Mouse (Mus musculus) hindbrain, embryonic 12.5 days (tissue): ENCODE results near the gene Epb41l5. TPM values are rescaled to one million over a fixed set of nuclear protein-coding genes. Genes with fewer than 3 reads are reported as not detected.

Experiments used
- ATAC-seq: fragments of 200-750 bp; cut with Nextera tagmentation; 2 replicates; pipeline ENCODE4 v1.8.0; 2017; ENCODE audit warnings: moderate TSS enrichment; ENCODE audit not compliant: low FRiP score
- H3K27ac ChIP-seq: fragments of 300-500 bp; sonication (generic); 2 replicates; pipeline ENCODE4 v1.5.1; 2016; ENCODE audit warnings: mild to moderate bottlenecking
- H3K27me3 ChIP-seq: fragments of 300-500 bp; sonication (generic); 2 replicates; pipeline ENCODE4 v1.6.1; 2016; ENCODE audit warnings: mild to moderate bottlenecking
- H3K36me3 ChIP-seq: fragments of 300-500 bp; sonication (generic); 2 replicates; pipeline ENCODE4 v1.6.1; 2016; ENCODE audit warnings: mild to moderate bottlenecking
- H3K4me1 ChIP-seq: fragments of 300-500 bp; sonication (generic); 2 replicates; pipeline ENCODE4 v1.6.1; 2016
- H3K4me2 ChIP-seq: fragments of 300-500 bp; sonication (generic); replicated peaks from 2 replicates; pipeline ENCODE4 v1.6.1; 2016; ENCODE audit warnings: mild to moderate bottlenecking
- H3K4me3 ChIP-seq: fragments of 300-500 bp; sonication (generic); 2 replicates; pipeline ENCODE4 v1.5.1; 2016; ENCODE audit warnings: mild to moderate bottlenecking
- H3K9ac ChIP-seq: fragments of 300-500 bp; sonication (generic); 2 replicates; pipeline ENCODE4 v1.6.1; 2016; ENCODE audit warnings: mild to moderate bottlenecking, moderate library complexity
- H3K9me3 ChIP-seq: fragments of 300-500 bp; sonication (generic); replicated peaks from 2 replicates; pipeline ENCODE4 v1.6.1; 2016; ENCODE audit warnings: mild to moderate bottlenecking
- WGBS: fragments of 180-500 bp; shearing (Covaris S2); methylation state at CpG from one replicate; pipeline ENCODE4 v1.1.7; 2016; 5-methylcytosine and 5-hydroxymethylcytosine counted together
- polyA plus RNA-seq: library from polyadenylated mRNA; unstranded; fragments of >200 nt; fragmentation: Nextera tagmentation; extraction: Ambion mirVana; gene quantifications from 2 replicates; pipeline ENCODE4 v1.2.1, GENCODE M21; 2016

Epb41l5 gene
- polyA plus RNA-seq, 1 experiment from 2014 or later = 23.1 TPM

DNA sequence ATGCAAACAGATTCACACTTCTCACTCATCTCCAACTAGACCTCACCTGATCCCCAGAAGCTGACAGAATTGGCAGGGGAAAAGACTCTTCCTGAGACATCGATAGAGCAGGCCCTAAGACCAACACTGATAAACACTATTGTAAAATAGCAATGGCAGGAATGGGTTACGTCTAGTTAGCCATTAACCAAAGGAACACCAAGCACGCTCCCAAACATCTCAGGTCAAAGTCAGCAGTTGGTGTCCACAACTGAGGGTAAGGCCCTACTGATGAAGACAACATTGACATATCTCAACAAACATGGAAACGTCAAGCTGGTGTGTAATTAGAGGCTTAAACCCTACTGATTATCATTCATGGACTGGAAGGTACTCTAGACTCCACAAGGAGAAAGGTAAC, 83.3 kb downstream of the Epb41l5 start:
- H3K36me3 ChIP-seq = peaks cover 16% of the 10 kb centered on the region
- H3K4me3 ChIP-seq = no peak overlapping the region
- no peak overlapping the region for H3K9ac ChIP-seq
- no peak overlapping the region for H3K4me2 ChIP-seq
- 94% methylated on average over 4 of the region's 4 CpGs for WGBS
- no peak overlapping the region for H3K27ac ChIP-seq
- no peaks in the 10 kb centered on the region for H3K4me1 ChIP-seq
- no peak for ATAC-seq
- peaks cover 6% of the 10 kb centered on the region for H3K9me3 ChIP-seq
- H3K27me3 ChIP-seq = no peaks in the 10 kb centered on the region

GRCm38 (mm10) chr1:119557641-119558395, 91.0 kb downstream of the Epb41l5 start:
- no peak overlapping the region for H3K9ac ChIP-seq
- no peaks in the 10 kb centered on the region for H3K4me1 ChIP-seq
- 85% methylated on average over 4 of the region's 4 CpGs for WGBS
- no peaks in the 10 kb centered on the region for H3K27me3 ChIP-seq
- ATAC-seq = no peak
- no peak overlapping the region for H3K27ac ChIP-seq
- peaks cover 7% of the 10 kb centered on the region for H3K9me3 ChIP-seq
- peaks cover 17% of the 10 kb centered on the region; the same call in 1 of the 2 replicates for H3K36me3 ChIP-seq
- H3K4me2 ChIP-seq = no peak overlapping the region
- no peak overlapping the region for H3K4me3 ChIP-seq

GRCm38 (mm10) chr1:119555651-119556050, 93.1 kb downstream of the Epb41l5 start:
- Histone ChIP-seq H3K9me3 (peaks cover 1% of the 10 kb centered on the region; the same call in 1 of the 2 replicates), H3K4me2 (no peak overlapping the region), H3K27ac (no peak overlapping the region), H3K4me3 (no peak overlapping the region), H3K9ac (no peak overlapping the region), H3K36me3 (peaks cover 12% of the 10 kb centered on the region; the same call in 1 of the 2 replicates), H3K4me1 (no peaks in the 10 kb centered on the region), H3K27me3 (no peaks in the 10 kb centered on the region)
- no peak for ATAC-seq
- WGBS = 79% methylated on average over 5 of the region's 5 CpGs

GRCm38 (mm10) chr1:119551651-119552050, 97.1 kb downstream of the Epb41l5 start:
- ATAC-seq = no peak
- Histone ChIP-seq H3K4me3 (no peak overlapping the region), H3K9ac (no peak overlapping the region), H3K36me3 (peaks cover 12% of the 10 kb centered on the region; the same call in 1 of the 2 replicates), H3K27ac (no peak overlapping the region), H3K27me3 (no peaks in the 10 kb centered on the region), H3K4me2 (no peak overlapping the region), H3K9me3 (no peaks in the 10 kb centered on the region), H3K4me1 (no peaks in the 10 kb centered on the region)
- 91% methylated on average over 1 of the region's 1 CpGs for WGBS

DNA sequence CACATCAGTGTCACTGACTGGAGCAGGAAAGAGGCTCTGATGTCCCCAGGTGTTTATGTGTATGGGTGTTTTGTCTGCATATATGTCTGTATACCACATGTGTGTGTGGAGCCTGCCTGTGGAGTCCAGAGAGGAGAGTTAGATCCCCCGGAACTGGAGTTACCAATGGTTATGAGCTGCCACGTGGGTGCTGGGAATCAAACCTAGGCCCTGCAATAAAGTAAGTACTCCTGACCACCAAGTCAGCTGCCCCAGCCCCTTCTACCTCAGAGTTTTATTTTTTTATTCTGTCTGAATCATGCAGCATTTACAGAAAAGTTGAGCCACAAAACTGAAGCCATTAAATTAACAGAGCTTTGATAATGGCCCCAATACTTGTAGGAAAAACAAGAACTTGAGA, 98.7 kb downstream of the Epb41l5 start:
- Histone ChIP-seq H3K9me3 (no peaks in the 10 kb centered on the region), H3K4me2 (no peak overlapping the region), H3K9ac (no peak overlapping the region), H3K4me1 (no peaks in the 10 kb centered on the region), H3K27ac (no peak overlapping the region), H3K27me3 (no peaks in the 10 kb centered on the region), H3K36me3 (peaks cover 12% of the 10 kb centered on the region; the same call in 1 of the 2 replicates), H3K4me3 (no peak overlapping the region)
- 94% methylated on average over 2 of the region's 2 CpGs for WGBS
- ATAC-seq = no peak

DNA sequence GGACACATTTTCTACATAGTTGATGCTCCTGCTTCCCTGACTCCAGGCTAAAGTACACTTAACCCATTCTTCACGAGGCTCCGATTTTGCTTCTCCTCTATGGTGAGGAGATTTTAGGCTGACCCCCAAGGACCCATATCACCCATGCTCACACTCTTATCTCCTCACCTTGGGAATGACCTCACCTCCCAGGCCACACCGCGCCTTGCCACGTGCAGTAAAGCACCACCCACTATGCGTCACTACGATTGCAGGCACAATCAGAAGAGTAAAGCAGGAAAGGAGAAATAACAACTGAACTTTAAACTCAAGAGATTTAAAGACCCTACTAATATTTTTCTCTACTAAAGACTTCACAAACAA, 99.5 kb downstream of the Epb41l5 start:
- no peak overlapping the region for H3K4me2 ChIP-seq
- 89% methylated on average over 7 of the region's 7 CpGs for WGBS
- no peaks in the 10 kb centered on the region for H3K4me1 ChIP-seq
- H3K9ac ChIP-seq = no peak overlapping the region
- H3K9me3 ChIP-seq = no peaks in the 10 kb centered on the region
- no peak for ATAC-seq
- no peak overlapping the region for H3K27ac ChIP-seq
- H3K27me3 ChIP-seq = no peaks in the 10 kb centered on the region
- H3K4me3 ChIP-seq = no peak overlapping the region
- peaks cover 9% of the 10 kb centered on the region; the same call in 1 of the 2 replicates for H3K36me3 ChIP-seq

DNA sequence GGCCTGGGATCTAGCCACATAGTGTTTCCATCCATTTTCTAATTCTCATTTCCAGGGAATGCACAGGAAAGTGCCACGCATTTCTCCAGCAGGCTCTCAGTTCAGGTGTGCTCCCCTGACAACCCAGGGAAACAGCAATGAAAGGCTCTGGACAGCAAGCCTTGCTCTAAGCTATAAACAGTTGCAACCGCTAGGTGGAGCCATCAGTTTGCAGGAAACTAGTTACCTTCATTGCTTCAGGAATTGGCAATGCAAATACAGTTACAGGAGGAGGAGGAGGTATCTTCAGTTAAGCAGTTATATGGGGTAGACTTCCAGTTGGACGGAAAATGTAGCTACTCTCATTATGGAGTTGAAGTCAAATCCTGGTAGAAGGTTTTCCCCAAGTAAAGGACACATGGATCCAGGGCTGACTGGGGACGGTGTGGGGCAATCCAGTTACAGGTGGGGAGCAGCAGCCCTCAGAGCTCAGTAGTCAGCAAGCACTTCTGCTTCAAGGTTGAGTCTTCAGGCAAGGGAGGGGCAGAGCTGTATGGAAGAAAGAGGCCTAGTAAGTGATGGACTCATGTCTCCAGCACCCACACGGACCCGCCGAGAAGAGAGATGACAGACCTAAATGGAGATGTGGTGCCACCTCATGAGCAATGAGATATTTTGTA, 100.0 kb downstream of the Epb41l5 start:
- Histone ChIP-seq H3K9ac (no peak overlapping the region), H3K36me3 (peaks cover 7% of the 10 kb centered on the region; the same call in 1 of the 2 replicates), H3K27ac (no peak overlapping the region), H3K4me1 (no peaks in the 10 kb centered on the region), H3K9me3 (no peaks in the 10 kb centered on the region), H3K4me3 (no peak overlapping the region), H3K27me3 (no peaks in the 10 kb centered on the region), H3K4me2 (no peak overlapping the region)
- 0 out of 2 replicates have a peak, but pooled peaks have one; percentile 26 for ATAC-seq
- WGBS = 75% methylated on average over 7 of the region's 7 CpGs

DNA sequence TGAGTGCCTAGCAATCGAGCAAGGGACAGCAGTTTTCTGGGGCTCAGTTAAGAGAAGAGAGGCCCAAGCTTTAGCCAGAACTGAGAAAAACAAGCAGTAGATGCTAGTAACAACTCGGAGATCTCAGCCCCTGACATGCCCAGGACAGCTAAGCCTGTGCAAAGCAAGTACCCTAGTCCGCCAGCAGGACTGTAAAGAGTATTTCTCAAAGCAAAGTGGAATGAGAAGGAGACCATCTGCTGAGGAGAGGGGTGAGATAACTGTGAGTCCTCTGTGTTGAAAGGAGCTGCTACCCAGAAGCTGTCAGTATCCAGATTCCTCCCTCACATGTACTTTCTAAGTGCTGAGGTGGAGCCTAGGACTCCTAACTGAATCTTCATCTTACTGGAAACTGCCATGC, 102.3 kb downstream of the Epb41l5 start:
- Histone ChIP-seq H3K36me3 (no peaks in the 10 kb centered on the region), H3K27me3 (no peaks in the 10 kb centered on the region), H3K4me1 (no peaks in the 10 kb centered on the region), H3K4me2 (no peak overlapping the region), H3K27ac (no peak overlapping the region), H3K4me3 (no peak overlapping the region), H3K9me3 (no peaks in the 10 kb centered on the region), H3K9ac (no peak overlapping the region)
- ATAC-seq = no peak
- 89% methylated on average over 3 of the region's 3 CpGs for WGBS

GRCm38 (mm10) chr1:119545671-119546070, 103.1 kb downstream of the Epb41l5 start:
- no peak for ATAC-seq
- no peaks in the 10 kb centered on the region for H3K4me1 ChIP-seq
- H3K9ac ChIP-seq = no peak overlapping the region
- no peaks in the 10 kb centered on the region for H3K27me3 ChIP-seq
- H3K4me2 ChIP-seq = no peak overlapping the region
- no peaks in the 10 kb centered on the region for H3K9me3 ChIP-seq
- H3K36me3 ChIP-seq = no peaks in the 10 kb centered on the region
- WGBS = 91% methylated on average over 4 of the region's 4 CpGs
- H3K27ac ChIP-seq = no peak overlapping the region
- H3K4me3 ChIP-seq = no peak overlapping the region

DNA sequence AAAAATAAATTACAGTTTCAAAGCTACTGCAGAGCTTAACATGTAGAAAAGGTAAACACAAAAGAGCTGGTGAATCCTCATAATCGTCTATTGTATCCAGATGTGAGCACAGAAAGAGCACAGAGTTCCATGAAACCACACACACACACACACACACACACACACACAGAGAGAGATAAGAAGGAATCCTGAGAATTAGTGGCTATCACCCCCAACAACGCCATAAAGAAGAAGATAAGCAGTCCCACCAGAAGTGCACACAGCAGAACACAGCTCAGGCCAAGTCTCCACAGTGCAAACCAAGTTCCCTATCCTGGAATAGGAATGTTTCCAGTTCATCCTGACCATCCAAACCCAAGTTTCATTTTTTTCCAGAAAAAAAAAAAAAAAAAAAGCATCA, 103.6 kb downstream of the Epb41l5 start:
- Histone ChIP-seq H3K9me3 (no peaks in the 10 kb centered on the region), H3K4me1 (no peaks in the 10 kb centered on the region), H3K4me2 (no peak overlapping the region), H3K27me3 (no peaks in the 10 kb centered on the region), H3K27ac (no peak overlapping the region), H3K36me3 (no peaks in the 10 kb centered on the region), H3K9ac (no peak overlapping the region), H3K4me3 (no peak overlapping the region)
- no peak for ATAC-seq
- 84% methylated on average over 2 of the region's 2 CpGs for WGBS

- 92% methylated on average over 5 of the region's 5 CpGs for WGBS
- Histone ChIP-seq H3K4me1 (no peaks in the 10 kb centered on the region), H3K36me3 (no peaks in the 10 kb centered on the region), H3K9ac (no peak overlapping the region), H3K9me3 (no peaks in the 10 kb centered on the region), H3K27ac (no peak overlapping the region), H3K4me3 (no peak overlapping the region), H3K27me3 (no peaks in the 10 kb centered on the region), H3K4me2 (no peak overlapping the region)
- no peak for ATAC-seq
Observed at GRCm38 (mm10) chr1:119544611-119545155, 104.1 kb downstream of the Epb41l5 start.

DNA sequence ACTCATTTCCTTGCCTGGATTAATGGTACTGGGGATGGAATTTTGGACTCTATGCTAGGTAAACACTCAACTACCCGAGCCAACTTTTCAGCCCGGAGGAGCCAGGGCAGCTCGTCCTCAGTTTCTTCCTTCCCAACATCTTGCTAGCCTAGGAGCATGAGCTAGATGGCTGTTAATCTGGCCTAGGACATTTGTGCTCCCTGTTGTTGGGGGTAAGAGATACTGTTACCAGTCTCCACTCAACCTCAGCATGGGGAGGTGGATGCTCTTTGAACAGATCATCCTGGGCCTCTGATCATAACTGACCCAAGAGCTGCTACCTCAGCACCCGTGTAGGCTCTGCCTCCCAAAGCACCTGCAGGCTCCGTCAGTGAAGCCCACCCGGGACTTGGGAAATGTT, 105.5 kb downstream of the Epb41l5 start:
- no peak overlapping the region for H3K27ac ChIP-seq
- 91% methylated on average over 6 of the region's 6 CpGs for WGBS
- H3K36me3 ChIP-seq = no peaks in the 10 kb centered on the region
- no peak overlapping the region for H3K9ac ChIP-seq
- no peak overlapping the region for H3K4me3 ChIP-seq
- no peak for ATAC-seq
- H3K27me3 ChIP-seq = no peaks in the 10 kb centered on the region
- H3K4me1 ChIP-seq = no peaks in the 10 kb centered on the region
- no peak overlapping the region for H3K4me2 ChIP-seq
- no peaks in the 10 kb centered on the region for H3K9me3 ChIP-seq
